Mouse (Mus musculus) thymus, postnatal 25 days (tissue): Measurements from ENCODE around the gene T2.
"Not testable (repeated sequence)": the region's sequence is repeated elsewhere in the genome, so short reads cannot be mapped to it uniquely, and the experiment has no call there.

Source experiments
- DNase-seq: peaks from one replicate; pipeline ENCODE4 v3.0.0; 2022

T2 gene

GRCm38 (mm10) chr17:8355692-8356091 lies at the start of gene T2:
Gene T2 (plus strand): TSS chr17:8355992.
- no peak for DNase-seq

GRCm38 (mm10) chr17:8310838-8311614 lies 44.8 kb upstream of the T2 start, which contains the start of gene Sft2d1:
Gene Sft2d1 (plus strand): TSS chr17:8311102.
- DNase-seq, result peak; percentile 96

- no peak for DNase-seq
These were observed 44.0 kb upstream of the T2 start for GRCm38 (mm10) chr17:8311751-8312150.

GRCm38 (mm10) chr17:8313976-8314375 lies 41.8 kb upstream of the T2 start:
- DNase-seq, result no peak

GRCm38 (mm10) chr17:8316251-8316650 lies 39.5 kb upstream of the T2 start:
- DNase-seq, result peak; percentile 27

- DNase-seq, result not testable (repeated sequence)
These were observed 28.9 kb upstream of the T2 start for GRCm38 (mm10) chr17:8326877-8327276.

GRCm38 (mm10) chr17:8328511-8329174 lies 27.1 kb upstream of the T2 start:
- peak; percentile 48 for DNase-seq

GRCm38 (mm10) chr17:8330602-8331001 lies 25.2 kb upstream of the T2 start:
- DNase-seq, result no peak

- DNase-seq, result not testable (repeated sequence)
These were observed 18.6 kb upstream of the T2 start, which contains the start of gene Prr18 for GRCm38 (mm10) chr17:8337159-8337558. Gene Prr18 (plus strand): TSS chr17:8337459.

- no peak for DNase-seq
These were observed 16.0 kb upstream of the T2 start for GRCm38 (mm10) chr17:8339666-8340374.

GRCm38 (mm10) chr17:8340407-8341359 lies 15.1 kb upstream of the T2 start:
- DNase-seq, result peak; percentile 15

GRCm38 (mm10) chr17:8341360-8341963 lies 14.3 kb upstream of the T2 start:
- peak; percentile 11 for DNase-seq

GRCm38 (mm10) chr17:8342706-8343105 lies 13.1 kb upstream of the T2 start:
- DNase-seq, result peak; percentile 43

GRCm38 (mm10) chr17:8343416-8343815 lies 12.4 kb upstream of the T2 start:
- no peak for DNase-seq

GRCm38 (mm10) chr17:8347765-8348285 lies 8.0 kb upstream of the T2 start:
- no peak for DNase-seq

GRCm38 (mm10) chr17:8348941-8349340 lies 6.9 kb upstream of the T2 start:
- DNase-seq, result no peak

- DNase-seq, result no peak
These were observed 4.7 kb upstream of the T2 start for GRCm38 (mm10) chr17:8351088-8351487.

- DNase-seq, result no peak
These were observed 1.7 kb downstream of the T2 start for GRCm38 (mm10) chr17:8357498-8357897.

GRCm38 (mm10) chr17:8360876-8361275 lies 5.1 kb downstream of the T2 start:
- DNase-seq, result no peak

GRCm38 (mm10) chr17:8361281-8362103 lies 5.7 kb downstream of the T2 start:
- no peak for DNase-seq
